Mouse (Mus musculus) stomach, postnatal 0 days (tissue): ENCODE results near the gene Il16.

Experiments used
- CTCF ChIP-seq: IDR thresholded peaks from 2 replicates; pipeline ENCODE4 v1.5.1; 2016; ENCODE audit warnings: antibody characterized with exemption, low read depth, mild to moderate bottlenecking, moderate library complexity
- EP300 ChIP-seq: optimal IDR thresholded peaks from 2 replicates; pipeline ENCODE3; 2016; ENCODE audit warnings: antibody characterized with exemption

DNA sequence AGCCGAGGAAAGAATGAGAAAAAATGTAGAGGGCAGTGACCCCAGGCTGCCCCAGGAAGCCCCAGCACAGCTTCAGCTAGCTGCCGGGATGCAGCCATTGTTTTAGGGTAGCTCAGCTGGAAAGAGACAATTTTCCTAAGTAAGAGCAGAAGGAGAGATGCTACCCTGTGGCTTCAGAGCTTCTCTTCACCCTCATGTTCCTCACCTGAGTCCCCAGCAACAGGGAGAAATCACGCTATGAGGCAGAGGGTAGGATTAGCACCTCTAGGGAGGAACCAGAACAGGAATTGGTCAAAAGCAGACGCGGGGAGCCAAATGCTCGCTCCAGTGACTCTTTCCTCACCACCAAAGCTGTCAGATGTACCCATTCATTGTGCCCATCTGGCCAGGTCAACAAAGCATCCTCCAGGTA, 10.8 kb downstream of the Il16 start:
- no peak for TF ChIP-seq CTCF
- no peak for TF ChIP-seq EP300
